Mouse (Mus musculus): ENCODE measurements around the gene Ptov1. TPM values are rescaled to one million over a fixed set of nuclear protein-coding genes. Genes with fewer than 3 reads are reported as not detected.

Gene Ptov1
- polyA plus RNA-seq, 2 experiments, result 471 to 751 TPM

DNA sequence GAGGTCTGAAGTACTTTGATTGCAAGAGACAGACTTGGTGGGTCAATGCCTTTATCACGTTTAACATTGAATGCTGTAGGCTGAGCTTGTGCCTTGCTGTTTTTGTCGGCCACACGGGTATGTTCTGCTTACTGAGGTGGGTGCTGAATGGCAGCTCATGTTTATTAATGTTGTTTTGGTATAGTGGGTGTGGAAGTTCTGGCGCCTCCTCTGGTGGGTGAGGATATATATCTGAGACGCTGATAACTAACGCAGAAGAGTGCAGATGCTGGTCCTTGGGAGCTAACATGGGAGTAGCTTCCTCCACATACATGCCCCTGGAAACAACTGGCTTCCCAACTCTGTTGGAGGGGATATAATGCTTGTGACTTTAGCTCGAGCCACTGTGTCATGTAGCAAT lies 46.2 kb downstream of the Ptov1 start:
- no peak for ATAC-seq (ENCODE audit: low FRiP score, low read depth)
- Histone ChIP-seq H3K36me3 (ENCODE audit: control insufficient read depth, insufficient read depth, low read length) (peaks cover 13% of the 10 kb centered on the region), H3K9me3 (ENCODE audit: control insufficient read depth, low read length) (no peaks in the 10 kb centered on the region), H3K9ac (ENCODE audit: low read depth, low read length, severe bottlenecking) (no peak overlapping the region), H3K27ac (replicated peaks; ENCODE audit: low read depth, low read length) (no peak overlapping the region), H3K4me3 (replicated peaks; ENCODE audit: low read length) (no peak overlapping the region), H3K4me1 (ENCODE audit: control insufficient read depth, insufficient read depth, low read length) (peaks cover 10% of the 10 kb centered on the region), H3K27me3 (ENCODE audit: control insufficient read depth, insufficient read depth, low read length) (no peaks in the 10 kb centered on the region), H3K4me2 (replicated peaks; ENCODE audit: low read depth, low read length, severe bottlenecking) (no peak overlapping the region)
- 48% methylated on average over 7 of the region's 7 CpGs for WGBS
- no peak for DNase-seq (ENCODE audit: low spot score)
- TF ChIP-seq POLR2A (IDR thresholded peaks at IDR 0.05; ENCODE audit: borderline replicate concordance, extremely low read depth, insufficient read depth, insufficient read length), result no peak

DNA sequence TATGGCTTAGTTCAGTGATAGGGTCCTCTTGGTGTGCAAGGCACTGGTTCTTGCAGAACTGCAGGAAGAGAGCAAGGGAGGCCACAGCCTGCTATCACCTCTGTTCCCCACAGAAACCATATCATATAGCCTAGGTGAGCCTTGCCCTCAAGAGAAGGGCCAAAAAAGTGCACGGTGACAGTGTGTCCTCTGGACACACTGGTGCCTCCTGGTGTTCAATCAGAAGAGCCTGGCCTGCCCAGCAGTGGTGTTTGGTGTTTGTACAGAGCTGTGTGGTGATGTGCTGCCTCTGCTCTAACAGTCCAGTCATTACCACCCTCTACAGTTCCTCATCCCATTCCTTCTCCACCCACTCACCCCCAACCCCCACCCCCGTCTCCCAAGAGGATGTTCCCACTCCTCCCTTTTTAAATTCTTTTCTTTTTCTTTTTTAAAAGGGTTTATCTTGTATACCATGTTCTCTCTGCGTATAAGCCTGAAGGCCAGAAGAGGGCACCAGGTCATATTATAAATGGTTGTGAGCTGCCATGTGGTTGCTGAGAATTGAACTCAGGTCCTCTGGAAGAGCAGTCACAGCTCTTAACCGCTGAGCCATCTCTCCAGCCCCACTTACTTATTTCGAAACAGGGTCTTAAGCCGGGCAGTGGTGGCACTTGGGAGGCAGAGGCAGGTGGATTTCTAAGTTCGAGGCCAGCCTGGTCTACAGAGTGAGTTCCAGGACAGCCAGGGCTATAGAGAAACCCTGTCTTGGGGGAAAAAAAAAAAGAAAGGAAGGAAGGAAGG lies 47.7 kb downstream of the Ptov1 start:
- H3K4me1 ChIP-seq (ENCODE audit: control insufficient read depth, insufficient read depth, low read length), result peaks cover 24% of the 10 kb centered on the region
- TF ChIP-seq POLR2A (IDR thresholded peaks at IDR 0.05; ENCODE audit: borderline replicate concordance, extremely low read depth, insufficient read depth, insufficient read length), result no peak
- WGBS, result 83% methylated on average over 7 of the region's 7 CpGs

GRCm38 (mm10) chr7:44820525-44820924 lies 49.1 kb downstream of the Ptov1 start:
- Histone ChIP-seq H3K4me2 (replicated peaks; ENCODE audit: low read depth, low read length, severe bottlenecking) (no peak overlapping the region), H3K4me1 (ENCODE audit: control insufficient read depth, insufficient read depth, low read length) (peaks cover 24% of the 10 kb centered on the region), H3K27ac (replicated peaks; ENCODE audit: low read depth, low read length) (no peak overlapping the region), H3K36me3 (ENCODE audit: control insufficient read depth, insufficient read depth, low read length) (peaks cover 10% of the 10 kb centered on the region), H3K4me3 (replicated peaks; ENCODE audit: low read length) (no peak overlapping the region), H3K9ac (ENCODE audit: low read depth, low read length, severe bottlenecking) (0 out of 2 replicates have a peak overlapping the region, but pooled peaks have one; percentile 2), H3K9me3 (ENCODE audit: control insufficient read depth, low read length) (no peaks in the 10 kb centered on the region), H3K27me3 (ENCODE audit: control insufficient read depth, insufficient read depth, low read length) (no peaks in the 10 kb centered on the region)
- 86% methylated on average over 3 of the region's 3 CpGs for WGBS
- ATAC-seq (ENCODE audit: low FRiP score, low read depth), result no peak
- DNase-seq (ENCODE audit: low spot score), result no peak
- TF ChIP-seq POLR2A (IDR thresholded peaks at IDR 0.05; ENCODE audit: borderline replicate concordance, extremely low read depth, insufficient read depth, insufficient read length), result no peak

More for the DNA sequence above, 47.7 kb downstream of the Ptov1 start:
- Histone ChIP-seq H3K36me3 (ENCODE audit: control insufficient read depth, insufficient read depth, low read length) (peaks cover 10% of the 10 kb centered on the region), H3K9ac (ENCODE audit: low read depth, low read length, severe bottlenecking) (no peak overlapping the region), H3K27me3 (ENCODE audit: control insufficient read depth, insufficient read depth, low read length) (no peaks in the 10 kb centered on the region), H3K4me2 (replicated peaks; ENCODE audit: low read depth, low read length, severe bottlenecking) (no peak overlapping the region), H3K27ac (replicated peaks; ENCODE audit: low read depth, low read length) (no peak overlapping the region), H3K4me3 (replicated peaks; ENCODE audit: low read length) (no peak overlapping the region), H3K9me3 (ENCODE audit: control insufficient read depth, low read length) (no peaks in the 10 kb centered on the region)
- DNase-seq (ENCODE audit: low spot score) (no peak), ATAC-seq (ENCODE audit: low FRiP score, low read depth) (no peak)

DNA sequence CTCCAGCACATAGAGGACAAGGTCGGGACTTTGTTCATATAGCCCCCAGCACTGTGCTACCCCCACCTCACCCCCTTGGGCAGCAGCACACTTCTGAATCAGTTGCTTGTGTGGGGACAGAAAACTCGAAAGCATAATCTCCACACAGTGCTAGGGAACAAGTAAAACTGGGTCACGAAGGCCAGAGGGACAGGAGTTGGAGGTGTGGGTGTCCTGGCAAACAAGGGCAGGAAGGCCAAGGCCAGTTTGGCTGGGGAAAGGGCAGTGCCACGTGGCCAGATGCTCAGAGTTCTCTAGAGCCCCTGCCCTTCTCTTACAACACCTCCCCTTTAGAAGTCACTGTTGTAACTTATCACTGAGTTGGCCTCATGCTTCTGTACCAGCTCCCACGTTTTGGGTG lies 49.7 kb downstream of the Ptov1 start:
- H3K27ac ChIP-seq (replicated peaks; ENCODE audit: low read depth, low read length), result no peak overlapping the region
- 63% methylated on average over 5 of the region's 5 CpGs for WGBS
- no peaks in the 10 kb centered on the region for H3K9me3 ChIP-seq (ENCODE audit: control insufficient read depth, low read length)
- H3K4me2 ChIP-seq (replicated peaks; ENCODE audit: low read depth, low read length, severe bottlenecking), result no peak overlapping the region
- no peaks in the 10 kb centered on the region for H3K27me3 ChIP-seq (ENCODE audit: control insufficient read depth, insufficient read depth, low read length)
- DNase-seq (ENCODE audit: low spot score) (no peak), ATAC-seq (ENCODE audit: low FRiP score, low read depth) (no peak)
- 0 out of 2 replicates have a peak overlapping the region, but pooled peaks have one; percentile 5 for H3K9ac ChIP-seq (ENCODE audit: low read depth, low read length, severe bottlenecking)
- peaks cover 29% of the 10 kb centered on the region for H3K4me1 ChIP-seq (ENCODE audit: control insufficient read depth, insufficient read depth, low read length)
- TF ChIP-seq POLR2A (IDR thresholded peaks at IDR 0.05; ENCODE audit: borderline replicate concordance, extremely low read depth, insufficient read depth, insufficient read length), result no peak
- no peak overlapping the region for H3K4me3 ChIP-seq (replicated peaks; ENCODE audit: low read length)
- peaks cover 10% of the 10 kb centered on the region; the same call in 1 of the 2 replicates for H3K36me3 ChIP-seq (ENCODE audit: control insufficient read depth, insufficient read depth, low read length)

DNA sequence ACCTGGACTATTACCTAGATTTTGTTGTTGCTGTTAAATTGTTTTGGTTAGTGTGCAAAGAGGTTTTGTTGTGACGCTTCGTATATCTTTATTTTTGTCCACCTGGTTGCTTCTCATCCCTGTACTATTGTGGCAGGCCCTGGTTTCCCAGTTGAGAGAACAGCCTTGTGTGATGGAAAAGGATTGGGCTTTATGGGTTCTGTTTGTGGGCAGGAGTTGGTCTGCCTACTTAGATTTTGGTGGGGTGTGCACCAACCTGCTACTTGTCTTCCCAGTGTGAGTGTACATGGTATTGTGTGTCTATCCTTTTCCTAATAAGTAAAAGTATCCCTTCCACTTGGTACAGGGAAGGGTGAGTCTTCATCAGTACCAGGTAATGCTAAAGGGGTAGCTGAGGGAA lies 50.2 kb downstream of the Ptov1 start:
- Histone ChIP-seq H3K4me2 (replicated peaks; ENCODE audit: low read depth, low read length, severe bottlenecking) (peak overlapping the region; percentile 74), H3K36me3 (ENCODE audit: control insufficient read depth, insufficient read depth, low read length) (peaks cover 10% of the 10 kb centered on the region; the same call in 1 of the 2 replicates), H3K27me3 (ENCODE audit: control insufficient read depth, insufficient read depth, low read length) (no peaks in the 10 kb centered on the region), H3K9me3 (ENCODE audit: control insufficient read depth, low read length) (no peaks in the 10 kb centered on the region), H3K4me3 (replicated peaks; ENCODE audit: low read length) (no peak overlapping the region), H3K9ac (ENCODE audit: low read depth, low read length, severe bottlenecking) (peak overlapping the region; percentile 98; the same call in 1 of the 2 replicates), H3K4me1 (ENCODE audit: control insufficient read depth, insufficient read depth, low read length) (peaks cover 29% of the 10 kb centered on the region), H3K27ac (replicated peaks; ENCODE audit: low read depth, low read length) (no peak overlapping the region)
- ATAC-seq (ENCODE audit: low FRiP score, low read depth) (no peak), DNase-seq (ENCODE audit: low spot score) (no peak)
- 92% methylated on average over 2 of the region's 2 CpGs for WGBS
- TF ChIP-seq POLR2A (IDR thresholded peaks at IDR 0.05; ENCODE audit: borderline replicate concordance, extremely low read depth, insufficient read depth, insufficient read length), result no peak
